Mouse (Mus musculus): Measurements from ENCODE around the gene Ap1ar. TPM values are rescaled to one million over a fixed set of nuclear protein-coding genes. Genes with fewer than 3 reads are reported as not detected.

Gene Ap1ar
- polyA plus RNA-seq, 1 experiment: 8.3 TPM

DNA sequence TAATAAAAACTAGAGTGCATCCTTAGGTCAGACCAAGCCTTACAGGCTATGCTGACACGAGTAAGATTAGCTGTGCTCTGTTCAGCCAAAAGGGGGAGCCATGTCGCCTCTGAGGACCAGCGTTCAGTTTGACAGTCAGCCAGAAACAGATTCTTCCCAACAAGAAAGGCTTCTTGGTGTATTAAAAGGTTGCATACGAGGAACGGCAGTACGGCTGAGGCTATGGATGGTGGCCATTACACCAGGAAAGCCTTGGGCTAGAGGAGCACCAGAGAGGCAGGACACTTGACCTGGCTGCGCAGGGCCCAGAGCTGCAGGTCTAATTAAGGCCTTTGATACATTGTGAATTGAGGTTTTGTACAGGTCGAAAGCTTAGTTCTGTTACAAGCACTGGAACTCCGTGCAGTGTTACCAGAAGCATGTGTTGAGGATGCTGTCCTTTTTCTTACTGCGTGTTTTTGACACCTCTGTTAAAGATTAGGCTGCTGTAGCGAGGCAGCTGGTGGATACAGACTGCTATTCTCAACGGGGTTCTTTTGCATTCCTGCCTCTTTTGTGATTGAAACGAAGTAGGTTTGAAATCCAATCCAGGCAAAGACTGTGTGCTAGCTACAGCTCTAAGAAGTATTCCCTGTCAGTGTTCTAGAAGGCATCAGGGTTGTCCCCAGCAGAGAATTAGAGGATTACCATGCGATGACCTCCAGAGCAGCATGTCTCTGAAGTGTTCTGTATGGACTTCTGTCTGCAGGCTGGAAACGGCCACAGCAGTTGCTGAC is 16.3 kb upstream of the Ap1ar start:
- Histone ChIP-seq H3ac (ENCODE audit: control insufficient read depth, insufficient read length) (no peak overlapping the region), H3K27me3 (ENCODE audit: control insufficient read depth, insufficient read depth, insufficient read length) (no peaks in the 10 kb centered on the region), H3K4me3 (no peak overlapping the region), H3K36me3 (ENCODE audit: control insufficient read depth, insufficient read depth) (no peaks in the 10 kb centered on the region), H3K79me2 (ENCODE audit: control insufficient read depth, insufficient read depth) (no peaks in the 10 kb centered on the region), H3K4me2 (ENCODE audit: low read depth) (peak overlapping the region; percentile 22)
- TF ChIP-seq TCF12 (IDR thresholded peaks at IDR 0.05; ENCODE audit: insufficient read depth, poor library complexity, severe bottlenecking): no peak
- no peak for TF ChIP-seq CEBPB (IDR thresholded peaks at IDR 0.05; ENCODE audit: insufficient read depth, poor library complexity, severe bottlenecking)
- TF ChIP-seq POLR2A (IDR thresholded peaks at IDR 0.05; ENCODE audit: insufficient read length, low read depth): no peak
- TF ChIP-seq MAX (IDR thresholded peaks at IDR 0.05; ENCODE audit: low read depth): no peak

DNA sequence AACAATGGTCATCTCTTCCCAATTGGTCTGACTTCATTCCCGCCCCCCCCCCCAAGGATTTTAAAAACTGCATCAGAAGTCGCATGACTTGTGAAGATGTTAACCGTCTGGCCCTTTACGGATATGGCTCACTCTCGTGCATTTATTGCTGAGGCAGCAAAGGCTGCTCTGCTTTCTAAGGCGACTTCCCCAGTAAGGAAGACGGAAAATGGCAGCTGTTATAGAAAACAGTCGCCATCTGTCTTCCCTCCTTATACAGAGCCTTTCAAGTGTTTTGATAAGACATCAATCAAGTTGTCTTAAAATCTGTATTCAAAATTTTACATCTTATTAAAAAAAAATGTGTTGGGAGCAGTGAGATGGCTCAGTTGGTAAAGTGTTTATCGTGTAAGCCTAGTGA is 15.4 kb upstream of the Ap1ar start:
- Histone ChIP-seq H3K4me3 (no peak overlapping the region), H3K27me3 (ENCODE audit: control insufficient read depth, insufficient read depth, insufficient read length) (no peaks in the 10 kb centered on the region), H3K79me2 (ENCODE audit: control insufficient read depth, insufficient read depth) (no peaks in the 10 kb centered on the region), H3K36me3 (ENCODE audit: control insufficient read depth, insufficient read depth) (no peaks in the 10 kb centered on the region), H3K4me2 (ENCODE audit: low read depth) (no peak overlapping the region), H3ac (ENCODE audit: control insufficient read depth, insufficient read length) (no peak overlapping the region)
- no peak for TF ChIP-seq TCF12 (IDR thresholded peaks at IDR 0.05; ENCODE audit: insufficient read depth, poor library complexity, severe bottlenecking)
- TF ChIP-seq SRF (IDR thresholded peaks at IDR 0.05; ENCODE audit: control insufficient read depth, insufficient read length, low read depth): no peak
- no peak for TF ChIP-seq MAX (IDR thresholded peaks at IDR 0.05; ENCODE audit: low read depth)
- no peak for TF ChIP-seq MYOD1 (IDR thresholded peaks at IDR 0.05; ENCODE audit: control insufficient read depth in 1 of 3, insufficient read length in 2 of 3, low read depth in 2 of 3)
- no peak for TF ChIP-seq TCF3 (IDR thresholded peaks at IDR 0.05; ENCODE audit: insufficient read length, low read depth)
- TF ChIP-seq REST (IDR thresholded peaks at IDR 0.05; ENCODE audit: insufficient read depth, insufficient read length): no peak
- TF ChIP-seq USF1 (IDR thresholded peaks at IDR 0.05; ENCODE audit: low read depth): no peak
- no peak for TF ChIP-seq E2F4 (IDR thresholded peaks at IDR 0.05; ENCODE audit: insufficient read depth)
- TF ChIP-seq POLR2A (IDR thresholded peaks at IDR 0.05; ENCODE audit: insufficient read length, low read depth): no peak
- TF ChIP-seq POLR2AphosphoS2 (IDR thresholded peaks at IDR 0.05; ENCODE audit: insufficient read length, low read depth): no peak
- TF ChIP-seq CEBPB (IDR thresholded peaks at IDR 0.05; ENCODE audit: insufficient read depth, poor library complexity, severe bottlenecking): no peak
- TF ChIP-seq MYOG (IDR thresholded peaks at IDR 0.05; ENCODE audit: control insufficient read depth in 1 of 3, insufficient read depth in 1 of 3, insufficient read length in 2 of 3, low read depth in 2 of 3): no peak

DNA sequence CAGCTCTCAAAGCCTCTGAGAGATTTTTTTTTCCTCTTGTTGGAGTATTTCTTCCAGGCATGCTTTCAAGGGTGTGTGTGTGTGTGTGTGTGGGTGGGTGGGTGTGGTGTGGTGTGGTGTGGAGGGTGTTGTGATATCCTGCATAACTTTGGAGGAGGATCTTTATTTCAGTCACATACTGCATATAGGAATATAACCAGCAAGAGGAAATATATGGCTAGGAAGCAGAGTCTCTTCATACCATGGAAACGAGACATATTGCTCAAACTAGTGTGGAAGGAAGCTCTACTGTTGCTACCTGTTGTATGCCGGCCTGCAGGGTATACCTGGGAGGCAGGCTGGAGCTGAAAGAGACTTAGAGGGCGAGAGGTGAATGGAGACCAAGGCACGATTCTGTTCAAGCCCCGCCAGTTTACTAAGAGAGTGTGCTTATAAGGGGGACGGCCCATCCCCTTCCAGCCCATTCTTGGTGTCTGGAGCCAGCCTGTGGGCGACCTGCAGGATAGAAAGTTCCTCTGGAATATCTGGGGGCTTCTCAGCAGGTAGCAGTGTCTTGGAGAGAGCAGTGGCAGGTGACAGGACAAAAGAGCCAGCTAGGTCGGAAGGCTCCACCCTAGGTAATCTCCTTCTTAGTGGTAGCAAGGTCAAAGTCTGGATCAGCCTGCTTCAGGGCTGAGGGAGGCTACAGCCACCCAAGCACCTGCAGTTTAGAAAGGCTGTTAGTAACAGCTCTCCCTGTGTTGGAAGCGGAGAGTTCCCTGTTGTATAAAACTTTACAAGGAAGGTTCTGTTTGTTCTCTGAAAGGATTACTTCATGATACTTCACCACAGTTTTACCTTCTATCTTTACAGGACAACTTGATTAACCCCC is 13.7 kb upstream of the Ap1ar start:
- Histone ChIP-seq H3K79me2 (ENCODE audit: control insufficient read depth, insufficient read depth) (no peaks in the 10 kb centered on the region), H3K4me3 (no peak overlapping the region), H3K4me2 (ENCODE audit: low read depth) (no peak overlapping the region), H3K36me3 (ENCODE audit: control insufficient read depth, insufficient read depth) (no peaks in the 10 kb centered on the region), H3ac (ENCODE audit: control insufficient read depth, insufficient read length) (no peak overlapping the region), H3K27me3 (ENCODE audit: control insufficient read depth, insufficient read depth, insufficient read length) (no peaks in the 10 kb centered on the region)
- no peak for TF ChIP-seq MYOG (IDR thresholded peaks at IDR 0.05; ENCODE audit: control insufficient read depth in 1 of 3, insufficient read depth in 1 of 3, insufficient read length in 2 of 3, low read depth in 2 of 3)
- no peak for TF ChIP-seq E2F4 (IDR thresholded peaks at IDR 0.05; ENCODE audit: insufficient read depth)
- no peak for TF ChIP-seq POLR2A (IDR thresholded peaks at IDR 0.05; ENCODE audit: insufficient read length, low read depth)
- no peak for TF ChIP-seq MAX (IDR thresholded peaks at IDR 0.05; ENCODE audit: low read depth)
- TF ChIP-seq MYOD1 (IDR thresholded peaks at IDR 0.05; ENCODE audit: control insufficient read depth in 1 of 3, insufficient read length in 2 of 3, low read depth in 2 of 3): no peak
- no peak for TF ChIP-seq SRF (IDR thresholded peaks at IDR 0.05; ENCODE audit: control insufficient read depth, insufficient read length, low read depth)
- no peak for TF ChIP-seq TCF3 (IDR thresholded peaks at IDR 0.05; ENCODE audit: insufficient read length, low read depth)
- TF ChIP-seq POLR2AphosphoS2 (IDR thresholded peaks at IDR 0.05; ENCODE audit: insufficient read length, low read depth): no peak
- no peak for TF ChIP-seq TCF12 (IDR thresholded peaks at IDR 0.05; ENCODE audit: insufficient read depth, poor library complexity, severe bottlenecking)
- TF ChIP-seq CEBPB (IDR thresholded peaks at IDR 0.05; ENCODE audit: insufficient read depth, poor library complexity, severe bottlenecking): no peak
- TF ChIP-seq REST (IDR thresholded peaks at IDR 0.05; ENCODE audit: insufficient read depth, insufficient read length): no peak
- TF ChIP-seq USF1 (IDR thresholded peaks at IDR 0.05; ENCODE audit: low read depth): no peak

DNA sequence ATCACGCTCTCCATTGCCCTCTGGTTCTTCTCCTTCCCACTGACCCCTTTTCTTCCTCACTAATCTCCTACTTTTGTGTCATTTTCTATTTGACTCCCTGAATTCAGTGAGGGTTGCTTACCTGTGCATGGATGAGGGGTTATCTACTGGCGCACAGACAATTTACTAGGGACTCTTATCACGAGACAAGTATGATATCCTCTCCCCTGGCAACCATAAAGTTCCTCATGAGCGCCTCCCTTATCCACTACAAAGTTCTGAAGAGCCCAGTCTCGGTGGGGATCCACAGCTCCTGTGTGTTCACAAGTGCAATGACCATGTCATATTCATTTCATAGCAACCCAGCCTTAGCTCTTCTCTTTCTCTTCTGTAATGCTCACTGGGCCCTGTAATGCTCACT is 12.6 kb upstream of the Ap1ar start:
- no peak overlapping the region for H3ac ChIP-seq (ENCODE audit: control insufficient read depth, insufficient read length)
- no peak overlapping the region for H3K4me3 ChIP-seq
- no peaks in the 10 kb centered on the region for H3K79me2 ChIP-seq (ENCODE audit: control insufficient read depth, insufficient read depth)
- TF ChIP-seq MYOG (IDR thresholded peaks at IDR 0.05; ENCODE audit: control insufficient read depth in 1 of 3, insufficient read depth in 1 of 3, insufficient read length in 2 of 3, low read depth in 2 of 3) (no peak), E2F4 (IDR thresholded peaks at IDR 0.05; ENCODE audit: insufficient read depth) (no peak), CEBPB (IDR thresholded peaks at IDR 0.05; ENCODE audit: insufficient read depth, poor library complexity, severe bottlenecking) (no peak), REST (IDR thresholded peaks at IDR 0.05; ENCODE audit: insufficient read depth, insufficient read length) (no peak), MYOD1 (IDR thresholded peaks at IDR 0.05; ENCODE audit: control insufficient read depth in 1 of 3, insufficient read length in 2 of 3, low read depth in 2 of 3) (no peak)
- H3K27me3 ChIP-seq (ENCODE audit: control insufficient read depth, insufficient read depth, insufficient read length): no peaks in the 10 kb centered on the region
- H3K4me2 ChIP-seq (ENCODE audit: low read depth): no peak overlapping the region
- no peaks in the 10 kb centered on the region for H3K36me3 ChIP-seq (ENCODE audit: control insufficient read depth, insufficient read depth)
